Mouse (Mus musculus) adrenal gland, adult 8-10 months (tissue): Measurements from ENCODE around the gene Fryl. TPM values are rescaled to one million over a fixed set of nuclear protein-coding genes. Genes with fewer than 3 reads are reported as not detected.

Experiments
- DNase-seq: peaks from one replicate; pipeline ENCODE4 v3.0.0; 2022
- total RNA-seq, 4 experiments: library from RNA; stranded (reverse); gene quantifications; 2 replicates each; pipeline ENCODE4 v1.2.4; 2022

Fryl gene
- total RNA-seq, 4 experiments from 2014 or later: 39.3 to 67.3 (median 51.1) TPM

- DNase-seq: no peak
Measured at GRCm38 (mm10) chr5:73218065-73218464, 38.4 kb downstream of the Fryl start.

DNA sequence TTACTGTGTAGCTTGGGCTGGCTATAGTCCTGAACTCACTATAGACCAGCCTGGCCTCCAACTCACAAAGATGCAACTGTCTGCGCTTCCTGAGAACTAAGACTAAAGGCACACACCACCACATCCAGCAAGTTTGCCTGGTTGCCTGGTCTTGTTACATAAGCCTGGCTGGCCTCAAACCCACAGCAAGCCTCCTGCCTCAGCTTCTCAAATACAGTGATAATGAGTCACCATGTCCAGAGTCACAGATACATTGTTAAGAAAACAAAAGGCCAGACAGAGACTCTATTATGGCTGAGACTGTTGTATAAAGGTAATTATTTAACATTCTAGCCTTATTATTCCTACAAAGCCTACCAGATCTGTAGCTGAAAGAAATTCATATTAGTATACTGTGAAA lies 39.3 kb downstream of the Fryl start:
- no peak for DNase-seq

DNA sequence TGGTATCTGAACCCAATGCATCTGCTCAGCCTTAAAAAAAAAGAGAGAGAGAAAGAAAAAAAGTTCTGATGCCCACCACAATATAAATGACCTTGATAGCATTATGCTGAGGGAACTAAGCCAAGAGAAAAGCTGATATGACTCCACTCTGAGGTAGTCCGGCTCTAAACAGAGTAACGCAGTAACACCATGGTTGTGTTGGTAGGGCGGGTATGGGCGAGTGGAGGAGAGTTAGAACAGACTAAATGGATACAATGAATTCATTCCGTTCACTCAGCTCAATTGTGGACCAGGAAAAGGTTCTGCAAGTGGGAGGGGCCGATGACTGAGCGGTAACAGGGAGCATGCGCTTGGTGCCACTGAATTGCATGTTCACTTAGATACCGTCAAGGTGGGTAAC lies 40.4 kb downstream of the Fryl start:
- DNase-seq: no peak

DNA sequence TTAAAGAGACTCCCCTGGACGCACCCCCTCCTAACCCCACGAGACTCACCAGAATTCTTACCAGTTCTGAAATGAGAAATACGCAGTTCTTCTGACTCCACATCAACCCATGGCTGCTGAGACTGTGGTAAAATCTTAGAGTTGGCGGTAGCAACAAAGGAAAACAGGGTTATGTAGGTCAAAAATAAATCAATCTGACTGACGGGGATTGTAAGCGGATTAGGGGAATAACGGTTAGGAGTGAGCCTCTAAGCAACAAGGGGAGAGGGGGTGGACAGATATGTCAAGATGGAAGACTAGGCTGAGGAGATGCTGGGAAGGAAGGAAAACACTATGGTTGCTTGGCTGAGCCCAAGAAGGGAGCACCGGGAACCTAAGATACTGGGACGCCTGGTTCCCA lies 44.0 kb downstream of the Fryl start:
- DNase-seq: no peak

GRCm38 (mm10) chr5:73211961-73212360 lies 44.5 kb downstream of the Fryl start:
- no peak for DNase-seq

DNA sequence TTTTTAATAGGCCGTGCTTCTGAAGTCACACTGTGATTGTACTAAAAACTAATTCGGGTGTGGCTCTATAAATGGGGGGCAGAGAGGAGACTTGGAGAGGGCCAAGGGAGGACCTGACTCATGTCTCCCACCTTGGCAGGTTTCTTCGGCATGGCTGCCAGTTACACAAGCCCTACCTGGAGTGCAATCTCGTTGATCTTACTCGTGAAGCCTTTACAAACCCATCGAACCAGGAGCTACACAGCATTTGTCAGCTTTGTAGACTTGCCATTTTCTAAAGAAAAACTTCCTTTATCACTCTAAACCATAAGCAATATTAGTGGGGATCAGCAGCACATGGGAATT lies 45.5 kb downstream of the Fryl start:
- no peak for DNase-seq

GRCm38 (mm10) chr5:73210127-73210970 lies 46.1 kb downstream of the Fryl start:
- no peak for DNase-seq

DNA sequence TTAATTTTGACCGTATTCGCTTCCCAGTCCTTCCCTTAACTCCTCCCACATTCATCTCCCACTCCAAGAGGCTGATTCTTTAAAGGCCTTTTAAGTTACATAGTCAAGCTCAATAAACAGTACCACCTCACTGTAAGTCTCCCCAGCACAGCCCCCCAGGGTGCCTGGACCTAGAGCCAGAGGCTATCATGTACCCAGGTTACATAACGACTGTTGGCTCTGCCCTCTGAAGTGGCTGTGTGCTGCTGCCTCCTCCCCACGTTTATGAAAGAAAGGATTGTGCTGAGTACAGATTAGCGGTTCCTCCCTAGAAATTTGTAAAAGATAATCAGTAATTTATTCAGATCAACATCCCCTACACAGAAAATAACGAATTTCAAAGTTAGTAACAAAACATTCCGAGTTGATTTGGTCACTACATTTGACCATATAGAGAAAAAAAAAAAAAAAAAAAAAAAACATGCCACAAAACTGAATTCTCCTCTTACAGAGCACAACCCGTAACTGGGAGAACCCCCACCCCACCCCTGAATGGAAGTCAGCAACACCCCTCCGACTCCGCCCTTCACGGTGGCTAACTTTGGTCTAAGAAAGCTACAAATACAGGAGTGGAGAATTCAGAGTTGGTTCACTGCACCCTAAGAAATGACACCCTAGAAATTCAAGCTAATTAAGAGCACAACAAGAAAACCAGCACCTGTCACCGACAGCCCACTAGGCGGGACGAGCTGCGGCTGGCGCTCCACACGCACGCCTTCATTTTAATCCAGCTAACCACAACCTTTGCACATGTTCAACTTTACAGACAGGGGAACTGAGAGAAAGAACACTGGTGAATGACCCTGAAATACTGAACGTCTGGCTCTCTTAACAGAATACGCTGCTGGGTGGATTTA lies 47.0 kb downstream of the Fryl start:
- DNase-seq: no peak

DNA sequence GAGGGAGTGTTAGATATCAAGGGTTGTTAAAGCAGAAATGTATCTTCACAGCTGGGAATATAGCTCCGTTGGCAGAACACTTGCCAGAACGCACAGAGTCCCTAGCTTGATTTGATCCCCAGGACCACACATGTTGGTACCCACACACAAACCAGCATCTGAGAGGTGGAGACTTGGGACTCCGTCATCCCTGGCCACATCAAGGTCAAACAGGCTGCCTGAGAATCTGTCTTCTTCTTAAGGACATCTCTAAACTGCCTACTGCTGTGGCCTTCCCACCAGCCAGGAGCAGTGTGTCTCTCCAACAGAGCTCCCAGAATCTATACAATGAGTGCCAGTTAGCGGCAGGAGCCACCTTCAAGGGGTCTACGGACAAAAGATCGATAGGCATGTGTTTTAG lies 47.8 kb downstream of the Fryl start:
- no peak for DNase-seq

GRCm38 (mm10) chr5:73206722-73207121 lies 49.7 kb downstream of the Fryl start:
- DNase-seq: no peak

DNA sequence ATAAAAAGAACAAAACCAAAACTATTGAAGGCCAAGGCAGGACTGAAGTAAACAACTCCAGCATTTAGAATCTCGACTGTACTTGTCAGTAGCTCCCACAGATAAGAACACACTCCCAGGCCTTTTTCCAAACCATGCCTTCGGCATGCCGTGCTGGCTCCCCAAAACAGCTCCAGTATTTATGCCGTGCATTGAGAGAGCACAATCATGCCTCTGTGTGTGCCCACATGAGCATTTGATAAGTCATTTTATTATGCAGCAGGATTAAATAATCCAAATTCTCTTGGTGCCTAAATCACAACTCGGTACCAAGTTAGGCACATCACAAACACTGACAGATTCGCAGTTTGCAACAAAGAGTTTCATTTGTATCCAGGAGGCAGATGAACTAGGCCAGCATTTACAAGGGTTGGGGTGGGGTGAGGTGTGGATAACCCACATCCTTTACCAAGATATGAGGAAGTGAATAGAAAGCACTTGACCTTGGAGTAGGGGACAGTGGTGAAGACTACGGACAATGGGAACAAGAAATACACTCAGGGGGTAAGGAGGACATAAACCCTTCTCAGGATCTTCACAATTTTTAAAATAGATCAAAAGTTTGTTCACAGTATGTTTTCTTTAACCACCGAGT lies 50.3 kb downstream of the Fryl start:
- DNase-seq: no peak

GRCm38 (mm10) chr5:73205050-73205449 lies 51.4 kb downstream of the Fryl start:
- DNase-seq: no peak

- no peak for DNase-seq
Measured at GRCm38 (mm10) chr5:73202498-73202897, 53.9 kb downstream of the Fryl start.

GRCm38 (mm10) chr5:73202077-73202476 lies 54.3 kb downstream of the Fryl start:
- no peak for DNase-seq

GRCm38 (mm10) chr5:73200387-73201384 lies 55.7 kb downstream of the Fryl start:
- no peak for DNase-seq

DNA sequence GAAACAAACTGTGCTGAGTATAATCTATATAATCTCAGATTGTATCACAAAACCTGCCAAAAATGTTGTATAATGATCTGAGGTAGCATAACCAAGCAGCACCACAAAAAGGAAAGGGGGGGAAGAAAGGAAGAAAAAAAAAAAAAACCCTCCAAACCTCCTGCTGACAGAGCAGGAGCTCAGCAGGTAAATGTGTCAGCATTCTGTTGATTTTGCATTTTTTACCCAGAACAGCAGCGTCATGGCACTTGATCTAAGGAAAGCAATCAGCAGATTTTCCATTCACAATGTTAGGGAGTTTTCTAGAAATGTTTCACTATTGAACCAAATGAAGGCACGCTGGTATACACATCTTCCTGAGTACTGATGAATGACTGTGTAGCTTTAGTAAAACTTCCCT lies 56.8 kb downstream of the Fryl start:
- DNase-seq: no peak

GRCm38 (mm10) chr5:73198690-73199089 lies 57.7 kb downstream of the Fryl start:
- no peak for DNase-seq

DNA sequence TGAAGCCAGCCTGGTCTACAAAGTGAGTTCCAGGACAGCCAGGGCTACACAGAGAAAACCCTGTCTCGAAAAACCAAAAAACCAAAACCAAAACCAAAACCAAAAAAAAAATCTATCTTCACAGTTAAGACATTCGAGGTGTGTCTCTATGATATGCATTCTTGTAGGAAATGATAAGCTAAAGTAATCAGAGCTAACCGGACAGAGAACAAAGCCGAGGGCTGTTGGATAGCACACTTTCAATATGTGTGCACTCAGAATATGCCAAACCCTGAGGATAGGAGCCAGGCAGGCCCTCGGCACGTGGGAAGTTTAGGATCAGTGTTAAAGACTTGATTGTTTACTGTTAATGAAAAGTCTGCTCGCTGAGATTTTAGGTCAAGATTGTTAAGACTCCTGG lies 58.6 kb downstream of the Fryl start:
- no peak for DNase-seq

DNA sequence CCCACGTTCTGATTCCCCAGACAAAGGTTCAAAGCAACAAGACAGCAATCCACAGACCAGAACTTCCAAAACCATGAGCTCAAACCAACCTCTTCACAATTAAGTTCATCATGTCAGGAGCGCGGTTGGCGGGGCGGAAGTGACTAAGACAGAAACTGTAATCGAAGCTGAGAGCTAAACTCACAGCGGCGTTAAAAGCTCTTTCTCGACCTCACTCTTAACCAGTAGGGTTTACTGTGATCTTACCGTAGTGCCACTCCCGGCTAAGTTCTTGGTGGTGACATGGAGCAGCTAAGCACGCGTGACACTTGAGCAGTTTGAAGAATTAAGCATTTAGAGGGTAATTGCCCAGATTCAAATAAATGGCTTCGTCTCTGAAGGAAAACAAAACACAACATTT lies 61.7 kb downstream of the Fryl start:
- DNase-seq: no peak

DNA sequence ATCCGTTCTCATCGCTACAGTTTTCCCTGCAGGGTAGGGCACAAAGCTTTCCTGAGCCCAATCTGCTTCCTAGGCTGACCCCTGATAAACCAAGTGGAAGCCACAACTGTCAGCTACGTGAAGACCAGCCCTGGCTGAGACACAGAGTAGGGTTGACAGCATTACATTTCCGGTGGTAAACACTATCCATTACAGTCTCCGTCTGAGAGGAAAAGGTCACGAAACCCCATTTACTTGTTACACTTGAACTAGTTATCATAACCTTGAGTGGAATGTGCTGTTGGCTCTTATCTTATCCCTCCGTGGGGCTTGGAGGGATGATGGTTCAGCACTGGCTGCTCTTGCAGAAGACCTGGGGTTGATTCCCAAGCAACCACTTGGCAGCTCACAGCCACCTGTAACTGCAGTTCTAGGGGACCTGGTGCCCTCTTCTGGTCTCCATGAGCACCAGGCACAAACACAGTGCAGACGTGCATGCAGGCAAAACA lies 62.3 kb downstream of the Fryl start:
- DNase-seq: no peak

DNA sequence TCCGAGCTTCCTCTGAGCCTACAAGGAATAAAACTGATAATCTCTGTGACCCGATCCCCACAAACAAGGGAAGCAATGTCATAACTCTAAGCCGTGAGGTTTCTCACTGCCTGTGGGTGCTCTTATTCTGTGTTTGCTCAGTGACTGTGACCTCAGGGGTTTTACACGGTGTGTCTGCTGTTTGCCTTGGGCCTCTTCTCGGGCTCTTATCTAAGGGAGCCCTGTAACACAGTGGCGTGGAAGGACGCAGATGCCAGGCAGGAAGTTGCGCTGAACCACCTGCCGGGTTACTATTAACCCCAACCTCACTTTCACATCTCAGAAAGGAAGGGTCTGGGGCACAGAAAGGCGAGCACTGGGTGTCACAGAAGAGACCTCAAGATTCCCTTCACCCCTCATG lies 62.8 kb downstream of the Fryl start:
- DNase-seq: no peak
